Mouse (Mus musculus): ENCODE results near the gene H13. TPM values are rescaled to one million over a fixed set of nuclear protein-coding genes. Genes with fewer than 3 reads are reported as not detected.
A peak's percentile ranks its signal among the peaks of the same experiment; 100 is the strongest.

Gene H13
- polyA plus RNA-seq, 1 experiment from 2014 or later = 181 TPM

DNA sequence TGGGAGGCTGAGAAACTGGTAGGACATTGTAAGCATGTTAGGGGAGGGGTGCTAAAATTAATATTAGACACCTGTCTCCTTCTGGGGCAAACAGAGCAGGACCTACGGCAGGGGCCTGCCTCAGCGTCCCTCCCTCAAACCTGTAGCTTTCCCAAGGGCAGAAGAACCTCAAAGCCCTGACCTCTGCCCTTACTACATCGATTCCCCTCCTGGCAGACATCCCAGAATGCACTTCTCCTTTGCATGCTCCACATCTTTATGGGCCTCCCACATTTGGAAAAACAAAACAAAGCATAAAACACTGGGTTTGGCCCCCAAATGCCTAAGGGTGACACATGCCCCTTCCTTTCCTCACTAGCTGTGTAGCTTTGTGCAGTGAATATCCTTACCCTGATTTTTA, 40.0 kb upstream of the H13 start:
- H3K27me3 ChIP-seq (ENCODE audit: control insufficient read depth, insufficient read depth, low read depth, low read length) = peaks cover 22% of the 10 kb centered on the region
- H3K4me1 ChIP-seq (ENCODE audit: control insufficient read depth, insufficient read depth, low read length) = peaks cover 13% of the 10 kb centered on the region; the same call in 1 of the 2 replicates
- no peak overlapping the region for H3K4me2 ChIP-seq (ENCODE audit: low read length)
- H3K36me3 ChIP-seq (ENCODE audit: control insufficient read depth, insufficient read depth, low read length) = no peaks in the 10 kb centered on the region
- no peak overlapping the region for H3K4me3 ChIP-seq (ENCODE audit: low read depth, low read length)
- WGBS = 72% methylated on average over 3 of the region's 3 CpGs
- ATAC-seq = no peak
- no peak overlapping the region for H3K27ac ChIP-seq (ENCODE audit: low read length)
- no peak overlapping the region for H3K9ac ChIP-seq (ENCODE audit: low read depth, low read length)
- H3K9me3 ChIP-seq (replicated peaks; ENCODE audit: control insufficient read depth, low read length, poor library complexity, severe bottlenecking) = no peaks in the 10 kb centered on the region

DNA sequence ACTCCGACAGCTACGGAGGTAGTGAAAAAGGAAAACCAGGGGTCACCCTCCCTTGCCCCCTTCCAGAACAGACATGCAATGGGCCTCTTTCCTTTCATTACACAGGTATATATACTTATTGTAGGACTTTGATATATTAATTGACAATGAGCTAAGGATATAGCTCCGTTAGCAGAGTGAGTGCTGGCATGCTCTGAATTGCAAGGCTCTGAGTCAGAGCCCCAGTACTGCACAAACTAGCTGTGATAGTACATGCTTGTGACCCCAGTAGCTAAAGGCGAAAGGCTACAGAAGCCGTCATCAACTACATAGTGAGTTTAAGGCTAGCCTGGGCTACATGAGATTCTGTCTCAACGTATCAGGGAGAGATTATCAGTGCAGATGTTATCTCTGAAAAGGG, 39.4 kb upstream of the H13 start:
- H3K9ac ChIP-seq (ENCODE audit: low read depth, low read length) = no peak overlapping the region
- H3K4me2 ChIP-seq (ENCODE audit: low read length) = no peak overlapping the region
- ATAC-seq = no peak
- 87% methylated on average over 6 of the region's 6 CpGs for WGBS
- H3K36me3 ChIP-seq (ENCODE audit: control insufficient read depth, insufficient read depth, low read length) = no peaks in the 10 kb centered on the region
- no peak overlapping the region for H3K27ac ChIP-seq (ENCODE audit: low read length)
- H3K9me3 ChIP-seq (replicated peaks; ENCODE audit: control insufficient read depth, low read length, poor library complexity, severe bottlenecking) = no peaks in the 10 kb centered on the region
- H3K4me1 ChIP-seq (ENCODE audit: control insufficient read depth, insufficient read depth, low read length) = peaks cover 13% of the 10 kb centered on the region; the same call in 1 of the 2 replicates
- no peak overlapping the region for H3K4me3 ChIP-seq (ENCODE audit: low read depth, low read length)
- peaks cover 22% of the 10 kb centered on the region for H3K27me3 ChIP-seq (ENCODE audit: control insufficient read depth, insufficient read depth, low read depth, low read length)

DNA sequence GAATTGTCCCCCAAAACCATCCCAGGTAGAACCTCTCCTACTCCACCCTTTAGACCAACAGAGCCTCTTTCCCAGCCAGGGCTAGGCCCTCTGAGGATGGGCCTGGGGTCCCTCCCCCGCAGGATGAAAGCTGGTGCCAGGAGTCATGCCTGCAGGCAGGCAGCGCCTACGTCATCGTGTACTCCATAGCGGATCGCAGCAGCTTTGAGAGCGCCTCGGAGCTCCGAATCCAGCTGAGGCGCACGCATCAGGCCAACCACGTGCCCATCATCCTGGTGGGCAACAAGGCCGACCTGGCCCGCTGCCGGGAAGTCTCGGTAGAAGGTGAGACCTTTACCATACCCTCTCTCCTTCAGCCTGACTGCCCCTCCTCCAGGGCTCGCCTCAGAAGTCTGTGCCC, 35.9 kb upstream of the H13 start:
- H3K9ac ChIP-seq (ENCODE audit: low read depth, low read length) = peak overlapping the region; percentile 23; the same call in 1 of the 2 replicates
- 34% methylated on average over 17 of the region's 17 CpGs for WGBS
- H3K36me3 ChIP-seq (ENCODE audit: control insufficient read depth, insufficient read depth, low read length) = no peaks in the 10 kb centered on the region
- H3K4me1 ChIP-seq (ENCODE audit: control insufficient read depth, insufficient read depth, low read length) = 0 out of 2 replicates have a peak, but pooled peaks cover 2% of the 10 kb centered on the region
- H3K4me2 ChIP-seq (ENCODE audit: low read length) = peak overlapping the region; percentile 36
- H3K9me3 ChIP-seq (replicated peaks; ENCODE audit: control insufficient read depth, low read length, poor library complexity, severe bottlenecking) = no peaks in the 10 kb centered on the region
- no peak overlapping the region for H3K4me3 ChIP-seq (ENCODE audit: low read depth, low read length)
- no peak overlapping the region for H3K27ac ChIP-seq (ENCODE audit: low read length)
- H3K27me3 ChIP-seq (ENCODE audit: control insufficient read depth, insufficient read depth, low read depth, low read length) = peaks cover 5% of the 10 kb centered on the region
- no peak for ATAC-seq

DNA sequence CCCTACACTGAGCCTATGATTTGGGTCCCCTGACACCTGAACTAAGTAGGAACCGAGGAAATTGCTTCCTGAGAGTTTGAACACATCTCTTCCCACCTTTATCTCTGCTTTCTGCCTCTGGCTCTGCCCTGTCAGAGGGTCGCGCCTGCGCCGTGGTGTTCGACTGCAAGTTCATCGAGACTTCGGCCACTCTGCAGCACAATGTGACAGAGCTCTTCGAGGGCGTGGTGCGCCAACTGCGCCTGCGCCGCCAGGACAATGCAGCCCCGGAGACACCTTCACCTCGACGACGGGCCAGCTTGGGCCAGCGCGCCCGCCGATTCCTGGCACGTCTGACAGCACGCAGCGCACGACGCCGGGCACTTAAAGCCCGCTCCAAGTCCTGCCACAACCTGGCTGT, 35.0 kb upstream of the H13 start:
- H3K4me3 ChIP-seq (ENCODE audit: low read depth, low read length) = no peak overlapping the region
- no peak for ATAC-seq
- 81% methylated on average over 29 of the region's 29 CpGs for WGBS
- H3K9ac ChIP-seq (ENCODE audit: low read depth, low read length) = no peak overlapping the region
- H3K27me3 ChIP-seq (ENCODE audit: control insufficient read depth, insufficient read depth, low read depth, low read length) = no peaks in the 10 kb centered on the region
- H3K9me3 ChIP-seq (replicated peaks; ENCODE audit: control insufficient read depth, low read length, poor library complexity, severe bottlenecking) = no peaks in the 10 kb centered on the region
- H3K36me3 ChIP-seq (ENCODE audit: control insufficient read depth, insufficient read depth, low read length) = no peaks in the 10 kb centered on the region
- no peak overlapping the region for H3K4me2 ChIP-seq (ENCODE audit: low read length)
- H3K4me1 ChIP-seq (ENCODE audit: control insufficient read depth, insufficient read depth, low read length) = 0 out of 2 replicates have a peak, but pooled peaks cover 2% of the 10 kb centered on the region
- H3K27ac ChIP-seq (ENCODE audit: low read length) = no peak overlapping the region

DNA sequence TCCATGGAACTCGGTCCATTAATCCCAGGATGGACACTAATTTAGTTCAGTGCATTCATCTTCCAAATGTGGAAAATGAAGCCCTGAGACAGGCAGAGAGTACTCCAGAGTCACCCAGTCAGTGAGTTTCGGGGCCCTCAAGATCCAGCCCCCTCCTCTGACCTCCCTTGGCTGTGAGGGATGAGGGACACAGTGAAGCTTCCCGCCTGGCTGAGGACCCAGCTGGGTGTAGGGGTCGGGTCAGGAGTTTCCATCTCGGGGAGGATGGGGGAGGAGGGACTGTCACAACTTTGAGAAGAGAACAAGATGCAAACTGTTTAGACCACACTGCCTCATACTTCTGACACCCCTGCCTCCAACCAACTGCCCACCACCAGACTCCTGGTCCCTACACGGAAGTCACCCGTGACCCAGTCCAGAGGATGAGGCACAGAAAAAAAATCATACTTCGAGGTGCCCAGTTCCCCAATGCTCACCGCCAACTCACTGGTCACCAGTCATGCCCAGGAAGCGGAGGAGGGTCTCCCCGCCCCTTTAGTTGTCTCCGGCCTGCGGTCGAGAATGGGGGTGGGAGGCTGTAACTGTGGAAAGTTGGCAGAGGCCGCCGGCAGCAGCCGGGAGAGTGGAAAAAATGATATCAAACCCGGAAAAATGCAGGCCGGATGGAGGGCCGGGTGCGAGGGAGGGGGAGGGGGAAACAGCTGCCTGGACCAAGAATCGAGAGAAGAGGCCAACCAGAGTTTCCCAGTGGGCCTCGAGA, 32.8 kb upstream of the H13 start:
- Histone ChIP-seq H3K4me3 (ENCODE audit: low read depth, low read length) (no peak overlapping the region), H3K27ac (ENCODE audit: low read length) (no peak overlapping the region), H3K9me3 (replicated peaks; ENCODE audit: control insufficient read depth, low read length, poor library complexity, severe bottlenecking) (no peaks in the 10 kb centered on the region), H3K9ac (ENCODE audit: low read depth, low read length) (no peak overlapping the region), H3K4me1 (ENCODE audit: control insufficient read depth, insufficient read depth, low read length) (0 out of 2 replicates have a peak, but pooled peaks cover 2% of the 10 kb centered on the region), H3K4me2 (ENCODE audit: low read length) (no peak overlapping the region), H3K36me3 (ENCODE audit: control insufficient read depth, insufficient read depth, low read length) (no peaks in the 10 kb centered on the region), H3K27me3 (ENCODE audit: control insufficient read depth, insufficient read depth, low read depth, low read length) (no peaks in the 10 kb centered on the region)
- no peak for ATAC-seq
- WGBS = 80% methylated on average over 23 of the region's 23 CpGs

DNA sequence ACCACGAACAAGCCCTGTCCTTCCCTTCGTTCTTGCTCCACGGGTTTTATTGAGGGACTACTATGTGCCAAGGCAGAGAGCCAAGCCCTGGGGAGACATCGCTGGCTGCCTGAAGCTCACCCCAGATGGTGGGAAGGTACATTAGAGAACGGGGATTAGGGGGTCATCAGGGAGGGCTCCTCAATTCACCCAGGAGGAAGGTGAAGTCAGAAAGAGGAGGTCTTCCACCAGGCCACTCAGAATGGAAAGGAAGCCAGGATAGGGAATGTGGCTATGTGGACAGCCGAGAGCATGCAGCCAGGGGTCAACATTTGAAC, 32.3 kb upstream of the H13 start:
- H3K27ac ChIP-seq (ENCODE audit: low read length) = no peak overlapping the region
- no peaks in the 10 kb centered on the region for H3K27me3 ChIP-seq (ENCODE audit: control insufficient read depth, insufficient read depth, low read depth, low read length)
- no peak overlapping the region for H3K4me2 ChIP-seq (ENCODE audit: low read length)
- H3K36me3 ChIP-seq (ENCODE audit: control insufficient read depth, insufficient read depth, low read length) = no peaks in the 10 kb centered on the region
- H3K9me3 ChIP-seq (replicated peaks; ENCODE audit: control insufficient read depth, low read length, poor library complexity, severe bottlenecking) = no peaks in the 10 kb centered on the region
- H3K4me1 ChIP-seq (ENCODE audit: control insufficient read depth, insufficient read depth, low read length) = 0 out of 2 replicates have a peak, but pooled peaks cover 2% of the 10 kb centered on the region
- no peak overlapping the region for H3K9ac ChIP-seq (ENCODE audit: low read depth, low read length)
- 93% methylated on average over 6 of the region's 6 CpGs for WGBS
- H3K4me3 ChIP-seq (ENCODE audit: low read depth, low read length) = no peak overlapping the region
- no peak for ATAC-seq

DNA sequence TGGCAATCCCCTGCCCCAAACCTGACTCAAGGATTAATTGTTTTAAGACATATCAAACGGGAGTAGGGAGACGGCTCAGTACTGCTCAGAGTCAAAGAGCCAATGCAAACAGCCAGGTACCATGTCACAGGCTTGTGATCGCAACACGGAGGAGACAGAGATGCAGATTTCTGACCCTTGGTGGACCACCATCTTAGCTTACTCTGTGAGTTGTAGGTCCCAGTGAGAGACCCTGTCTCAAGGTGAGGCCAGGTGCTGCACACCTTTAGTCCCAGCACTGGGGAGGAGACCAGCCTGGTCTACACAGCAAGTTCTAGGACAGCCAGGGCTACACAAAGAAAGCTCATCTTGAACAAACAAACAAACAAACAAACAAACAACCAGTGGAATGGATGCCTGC, 31.9 kb upstream of the H13 start:
- H3K27ac ChIP-seq (ENCODE audit: low read length) = no peak overlapping the region
- H3K36me3 ChIP-seq (ENCODE audit: control insufficient read depth, insufficient read depth, low read length) = no peaks in the 10 kb centered on the region
- no peaks in the 10 kb centered on the region for H3K9me3 ChIP-seq (replicated peaks; ENCODE audit: control insufficient read depth, low read length, poor library complexity, severe bottlenecking)
- H3K9ac ChIP-seq (ENCODE audit: low read depth, low read length) = no peak overlapping the region
- H3K4me3 ChIP-seq (ENCODE audit: low read depth, low read length) = no peak overlapping the region
- 86% methylated on average over 4 of the region's 4 CpGs for whole genome bisulfite sequencing
- H3K4me2 ChIP-seq (ENCODE audit: low read length) = no peak overlapping the region
- 0 out of 2 replicates have a peak, but pooled peaks cover 2% of the 10 kb centered on the region for H3K4me1 ChIP-seq (ENCODE audit: control insufficient read depth, insufficient read depth, low read length)
- no peaks in the 10 kb centered on the region for H3K27me3 ChIP-seq (ENCODE audit: control insufficient read depth, insufficient read depth, low read depth, low read length)
- no peak for ATAC-seq

DNA sequence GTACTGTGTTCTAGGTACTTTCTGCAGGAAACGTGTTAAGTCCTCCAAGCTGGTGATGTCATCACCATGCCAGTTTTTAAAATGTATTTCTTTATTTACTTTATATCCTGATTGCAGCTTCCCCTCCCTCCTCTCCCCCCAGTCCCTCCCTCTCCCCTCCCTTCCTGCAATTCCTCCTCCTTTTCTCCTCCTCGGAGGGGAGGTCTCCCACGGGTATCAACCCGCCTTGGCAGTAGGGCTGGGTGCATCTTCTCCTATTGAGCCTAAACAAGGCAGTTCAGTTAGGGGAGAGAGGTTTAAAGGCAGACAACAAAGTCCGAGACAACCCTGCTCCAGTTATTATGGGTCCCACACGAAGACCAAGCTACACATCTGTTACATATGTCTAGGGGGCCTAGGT, 30.4 kb upstream of the H13 start:
- Histone ChIP-seq H3K36me3 (ENCODE audit: control insufficient read depth, insufficient read depth, low read length) (no peaks in the 10 kb centered on the region), H3K9ac (ENCODE audit: low read depth, low read length) (no peak overlapping the region), H3K4me2 (ENCODE audit: low read length) (no peak overlapping the region), H3K4me3 (ENCODE audit: low read depth, low read length) (no peak overlapping the region), H3K9me3 (replicated peaks; ENCODE audit: control insufficient read depth, low read length, poor library complexity, severe bottlenecking) (no peaks in the 10 kb centered on the region), H3K27ac (ENCODE audit: low read length) (no peak overlapping the region), H3K4me1 (ENCODE audit: control insufficient read depth, insufficient read depth, low read length) (no peaks in the 10 kb centered on the region), H3K27me3 (ENCODE audit: control insufficient read depth, insufficient read depth, low read depth, low read length) (no peaks in the 10 kb centered on the region)
- ATAC-seq = no peak
- 62% methylated on average over 6 of the region's 6 CpGs for WGBS

DNA sequence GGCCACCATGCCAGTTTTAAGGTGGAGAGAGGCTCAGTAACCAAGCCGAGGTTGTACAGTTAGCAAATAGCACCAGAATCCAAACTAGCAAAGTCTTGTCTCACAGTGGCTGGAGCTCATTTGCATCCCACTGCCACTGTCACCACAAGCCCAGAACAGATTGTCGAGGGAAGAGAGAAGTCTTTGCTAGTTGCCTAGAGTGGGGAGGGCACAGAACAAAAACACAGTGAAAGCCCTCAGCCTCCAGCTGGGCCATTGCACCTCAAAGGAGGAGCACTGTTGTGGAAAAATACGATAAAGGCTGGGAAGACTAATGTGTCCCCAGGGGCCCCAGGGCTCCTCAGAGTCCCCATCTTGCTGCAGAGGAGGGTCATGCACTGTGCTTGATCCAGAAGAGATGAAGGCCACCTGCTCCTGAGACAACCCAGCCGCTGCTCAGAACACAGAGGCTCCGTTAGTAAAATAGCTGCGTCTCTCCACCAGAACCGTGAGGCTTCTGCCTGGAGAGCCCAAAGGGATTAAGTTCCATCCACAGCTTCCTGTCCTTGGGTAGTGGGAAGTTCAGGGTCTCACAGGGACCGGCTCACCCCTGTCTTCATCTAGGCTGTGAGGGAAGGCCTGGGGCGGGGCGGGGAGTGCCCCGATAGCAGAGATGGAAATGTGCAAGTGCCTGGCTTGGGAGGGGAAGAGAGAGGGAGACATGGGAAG, 29.7 kb upstream of the H13 start:
- no peaks in the 10 kb centered on the region for H3K4me1 ChIP-seq (ENCODE audit: control insufficient read depth, insufficient read depth, low read length)
- no peaks in the 10 kb centered on the region for H3K36me3 ChIP-seq (ENCODE audit: control insufficient read depth, insufficient read depth, low read length)
- no peaks in the 10 kb centered on the region for H3K9me3 ChIP-seq (replicated peaks; ENCODE audit: control insufficient read depth, low read length, poor library complexity, severe bottlenecking)
- no peak overlapping the region for H3K27ac ChIP-seq (ENCODE audit: low read length)
- no peak overlapping the region for H3K9ac ChIP-seq (ENCODE audit: low read depth, low read length)
- H3K4me2 ChIP-seq (ENCODE audit: low read length) = no peak overlapping the region
- WGBS = 17% methylated on average over 11 of the region's 11 CpGs
- no peak for ATAC-seq
- H3K4me3 ChIP-seq (ENCODE audit: low read depth, low read length) = no peak overlapping the region
- no peaks in the 10 kb centered on the region for H3K27me3 ChIP-seq (ENCODE audit: control insufficient read depth, insufficient read depth, low read depth, low read length)
